Mouse (Mus musculus) embryonic fibroblast, embryonic 13.5 days (primary cell): ENCODE results near the gene Khnyn.

Experiments used
- CTCF ChIP-seq: IDR thresholded peaks from 2 replicates; pipeline ENCODE4 v1.5.1; 2011; ENCODE audit warnings: mild to moderate bottlenecking, control low read depth, low read length, moderate library complexity, borderline replicate concordance; ENCODE audit not compliant: insufficient read depth
- POLR2A ChIP-seq: IDR thresholded peaks from 2 replicates; pipeline ENCODE4 v1.6.1; 2011; ENCODE audit warnings: low read depth, mild to moderate bottlenecking, control low read depth, low read length, moderate library complexity

GRCm38 (mm10) chr14:55922475-55923232 is 37.9 kb downstream of the Khnyn start:
- TF ChIP-seq CTCF (no peak), POLR2A (no peak)
